Mouse (Mus musculus): ENCODE measurements at regions not wholly inside any gene's neighbourhood (a gene's known extent, or its start where the extent isn't known, plus 50 kb on each side); places are given as distances from the start of the nearest gene placed in this dataset.

DNA sequence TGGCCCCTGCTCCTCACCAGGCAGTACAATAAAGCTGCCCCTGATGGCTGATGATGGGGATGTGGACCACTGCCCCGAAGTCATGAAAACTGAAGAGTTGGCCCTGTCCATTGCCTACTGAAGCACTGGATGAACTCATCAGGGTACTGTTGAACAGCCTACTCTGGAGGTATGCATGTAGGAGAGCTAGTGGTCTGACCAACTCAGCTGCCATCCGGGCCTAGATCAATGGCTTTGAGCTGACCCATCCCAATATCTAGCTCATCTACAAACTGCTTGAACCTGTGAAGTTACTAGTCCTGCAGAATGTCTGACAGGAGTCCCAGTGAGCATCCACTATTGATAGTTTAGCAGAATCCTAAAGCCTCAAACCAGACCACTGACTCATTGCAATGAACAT lies 672.6 kb upstream of the Acvr2a start:
- no peaks in the 10 kb centered on the region for H3K9me3 ChIP-seq (ENCODE audit: low read length)
- no peak overlapping the region for H3K4me3 ChIP-seq (ENCODE audit: low read depth, low read length)
- H3K36me3 ChIP-seq (ENCODE audit: insufficient read depth, low read length), result no peaks in the 10 kb centered on the region
- no peaks in the 10 kb centered on the region for H3K4me1 ChIP-seq (ENCODE audit: insufficient read depth, low read depth, low read length)
- no peaks in the 10 kb centered on the region for H3K27me3 ChIP-seq (replicated peaks; ENCODE audit: insufficient read depth, low read length)
- no peak overlapping the region for H3K4me2 ChIP-seq (replicated peaks; ENCODE audit: low read depth, low read length)
- 95% methylated on average over 2 of the region's 2 CpGs for WGBS
- ATAC-seq (no peak), DNase-seq (ENCODE audit: low spot score) (no peak)
- TF ChIP-seq EP300 (IDR thresholded peaks at IDR 0.05) (no peak), CTCF (IDR thresholded peaks at IDR 0.05) (no peak)
- no peak overlapping the region for H3K9ac ChIP-seq (replicated peaks; ENCODE audit: low read depth)
- no peak overlapping the region for H3K27ac ChIP-seq (ENCODE audit: low read length)

DNA sequence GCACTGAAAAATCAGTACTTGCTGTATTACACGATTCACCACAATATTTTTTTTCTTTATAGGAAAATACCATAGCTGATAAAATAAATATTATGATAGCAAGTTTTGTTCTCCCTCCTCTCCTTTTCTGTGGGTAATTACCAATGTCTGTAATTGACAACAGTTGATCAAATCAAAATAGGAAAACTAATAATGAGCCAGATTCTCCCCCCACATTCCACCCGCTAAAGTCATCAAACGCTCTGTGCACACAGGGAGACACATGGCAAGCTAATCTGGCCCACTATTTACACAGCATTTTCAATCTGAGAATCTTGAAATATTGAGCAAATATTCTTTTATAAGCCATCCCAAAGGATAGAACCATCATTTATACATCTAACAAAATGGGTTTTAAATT lies 659.2 kb upstream of the Acvr2a start:
- WGBS, result 63% methylated on average over 3 of the region's 3 CpGs
- TF ChIP-seq EP300 (IDR thresholded peaks at IDR 0.05) (no peak), CTCF (IDR thresholded peaks at IDR 0.05) (no peak)
- no peaks in the 10 kb centered on the region for H3K4me1 ChIP-seq (ENCODE audit: insufficient read depth, low read depth, low read length)
- DNase-seq (ENCODE audit: low spot score), result no peak
- no peak overlapping the region for H3K4me3 ChIP-seq (ENCODE audit: low read depth, low read length)
- H3K27me3 ChIP-seq (replicated peaks; ENCODE audit: insufficient read depth, low read length), result no peaks in the 10 kb centered on the region
- no peak for ATAC-seq
- no peaks in the 10 kb centered on the region for H3K36me3 ChIP-seq (ENCODE audit: insufficient read depth, low read length)
- H3K4me2 ChIP-seq (replicated peaks; ENCODE audit: low read depth, low read length), result no peak overlapping the region
- no peak overlapping the region for H3K9ac ChIP-seq (replicated peaks; ENCODE audit: low read depth)
- H3K27ac ChIP-seq (ENCODE audit: low read length), result no peak overlapping the region
- H3K9me3 ChIP-seq (ENCODE audit: low read length), result no peaks in the 10 kb centered on the region

DNA sequence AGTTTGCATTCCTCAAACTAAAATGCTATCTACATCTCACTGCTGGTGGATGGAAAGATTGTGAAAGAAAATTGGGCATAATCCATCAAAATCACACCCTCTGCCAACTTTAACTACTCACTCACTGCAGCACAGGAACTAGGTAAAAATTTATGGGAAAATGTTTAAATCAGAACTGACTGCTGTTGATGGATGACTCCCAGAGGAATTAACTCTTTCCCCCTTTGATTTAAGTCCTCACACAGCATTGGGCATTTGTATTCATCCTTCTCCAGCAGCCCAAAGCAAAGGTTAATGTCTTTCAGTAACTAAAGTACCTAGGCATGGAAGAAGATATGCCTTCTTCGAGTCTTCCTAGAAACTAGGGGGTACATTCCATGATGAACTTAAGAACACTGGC lies 641.3 kb upstream of the Acvr2a start:
- no peak overlapping the region for H3K4me3 ChIP-seq (ENCODE audit: low read depth, low read length)
- H3K4me1 ChIP-seq (ENCODE audit: insufficient read depth, low read depth, low read length), result no peaks in the 10 kb centered on the region
- no peak for DNase-seq (ENCODE audit: low spot score)
- H3K9me3 ChIP-seq (ENCODE audit: low read length), result no peaks in the 10 kb centered on the region
- H3K27ac ChIP-seq (ENCODE audit: low read length), result no peak overlapping the region
- WGBS, result 51% methylated on average over 1 of the region's 1 CpGs
- H3K36me3 ChIP-seq (ENCODE audit: insufficient read depth, low read length), result no peaks in the 10 kb centered on the region
- ATAC-seq, result no peak
- H3K9ac ChIP-seq (replicated peaks; ENCODE audit: low read depth), result no peak overlapping the region
- H3K4me2 ChIP-seq (replicated peaks; ENCODE audit: low read depth, low read length), result no peak overlapping the region
- H3K27me3 ChIP-seq (replicated peaks; ENCODE audit: insufficient read depth, low read length), result no peaks in the 10 kb centered on the region
- TF ChIP-seq CTCF (IDR thresholded peaks at IDR 0.05) (no peak), EP300 (IDR thresholded peaks at IDR 0.05) (no peak)

DNA sequence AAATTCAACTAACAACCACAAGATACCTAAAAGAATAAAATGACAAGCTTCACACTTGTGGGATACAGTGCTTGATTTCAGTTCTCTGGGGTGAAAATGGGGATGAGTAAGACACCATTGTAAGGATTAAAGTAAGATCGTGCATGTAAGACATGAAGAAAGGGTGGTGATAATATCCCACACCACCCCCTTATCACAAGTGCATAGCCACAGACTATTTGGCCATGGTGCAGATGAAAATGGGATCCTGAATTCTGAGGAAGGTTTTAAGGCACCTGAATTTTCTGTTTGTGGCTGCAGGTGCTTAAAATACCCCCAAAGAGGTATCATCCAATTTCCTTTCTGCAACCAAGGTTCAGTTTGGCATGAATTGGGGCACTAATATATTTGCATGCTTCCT lies 627.7 kb upstream of the Acvr2a start:
- no peaks in the 10 kb centered on the region for H3K9me3 ChIP-seq (ENCODE audit: low read length)
- DNase-seq (ENCODE audit: low spot score) (no peak), ATAC-seq (no peak)
- no peak overlapping the region for H3K27ac ChIP-seq (ENCODE audit: low read length)
- no peak overlapping the region for H3K4me2 ChIP-seq (replicated peaks; ENCODE audit: low read depth, low read length)
- H3K36me3 ChIP-seq (ENCODE audit: insufficient read depth, low read length), result no peaks in the 10 kb centered on the region
- no peaks in the 10 kb centered on the region for H3K4me1 ChIP-seq (ENCODE audit: insufficient read depth, low read depth, low read length)
- 78% methylated on average over 1 of the region's 1 CpGs for WGBS
- TF ChIP-seq CTCF (IDR thresholded peaks at IDR 0.05) (no peak), EP300 (IDR thresholded peaks at IDR 0.05) (no peak)
- H3K9ac ChIP-seq (replicated peaks; ENCODE audit: low read depth), result no peak overlapping the region
- H3K4me3 ChIP-seq (ENCODE audit: low read depth, low read length), result no peak overlapping the region
- H3K27me3 ChIP-seq (replicated peaks; ENCODE audit: insufficient read depth, low read length), result no peaks in the 10 kb centered on the region

DNA sequence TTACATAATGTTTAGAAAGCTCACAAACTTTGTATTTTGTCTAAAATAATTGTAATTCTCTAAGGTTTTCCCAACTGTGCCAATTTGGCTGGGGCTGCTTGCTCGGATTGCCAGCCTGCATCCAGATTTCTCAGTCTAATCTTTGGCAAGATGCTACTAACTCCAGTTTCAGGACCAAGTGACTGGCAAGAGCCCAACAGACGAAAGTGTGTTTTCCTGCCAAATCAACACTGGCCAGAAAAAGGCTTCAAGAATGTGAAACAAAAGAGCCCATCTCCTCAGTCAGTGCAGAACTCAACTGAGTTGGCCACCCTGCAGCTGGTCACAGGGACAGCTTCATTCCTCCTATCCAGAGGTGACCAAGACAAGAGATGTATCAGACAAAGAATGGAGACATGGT lies 627.3 kb upstream of the Acvr2a start:
- 45% methylated on average over 2 of the region's 2 CpGs for WGBS
- Histone ChIP-seq H3K9ac (replicated peaks; ENCODE audit: low read depth) (no peak overlapping the region), H3K4me2 (replicated peaks; ENCODE audit: low read depth, low read length) (no peak overlapping the region), H3K27ac (ENCODE audit: low read length) (no peak overlapping the region), H3K9me3 (ENCODE audit: low read length) (no peaks in the 10 kb centered on the region), H3K36me3 (ENCODE audit: insufficient read depth, low read length) (no peaks in the 10 kb centered on the region), H3K4me1 (ENCODE audit: insufficient read depth, low read depth, low read length) (no peaks in the 10 kb centered on the region), H3K27me3 (replicated peaks; ENCODE audit: insufficient read depth, low read length) (no peaks in the 10 kb centered on the region), H3K4me3 (ENCODE audit: low read depth, low read length) (no peak overlapping the region)
- DNase-seq (ENCODE audit: low spot score) (no peak), ATAC-seq (no peak)
- TF ChIP-seq CTCF (IDR thresholded peaks at IDR 0.05) (no peak), EP300 (IDR thresholded peaks at IDR 0.05) (no peak)

DNA sequence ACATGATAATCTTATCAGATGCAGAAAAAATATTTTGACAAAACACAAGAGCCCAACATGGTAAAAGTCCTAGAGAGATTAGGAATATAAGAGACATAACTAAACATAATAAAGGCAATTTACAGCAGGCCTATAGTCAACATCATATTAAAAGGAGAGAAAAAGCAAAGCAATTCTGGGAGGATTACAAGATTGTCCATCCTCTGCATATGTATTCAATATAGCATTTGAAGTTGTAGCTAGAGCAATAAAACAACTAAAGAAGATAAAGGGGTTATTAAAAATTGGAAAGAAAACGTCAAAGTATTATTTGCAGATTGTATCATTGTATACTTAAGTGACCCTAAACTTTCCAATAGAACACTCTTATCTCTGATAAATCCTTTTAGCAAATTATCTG lies 602.1 kb upstream of the Acvr2a start:
- H3K9me3 ChIP-seq (ENCODE audit: low read length), result no peaks in the 10 kb centered on the region
- no peak overlapping the region for H3K4me3 ChIP-seq (ENCODE audit: low read depth, low read length)
- H3K4me2 ChIP-seq (replicated peaks; ENCODE audit: low read depth, low read length), result no peak overlapping the region
- H3K4me1 ChIP-seq (ENCODE audit: insufficient read depth, low read depth, low read length), result no peaks in the 10 kb centered on the region
- H3K27ac ChIP-seq (ENCODE audit: low read length), result no peak overlapping the region
- H3K9ac ChIP-seq (replicated peaks; ENCODE audit: low read depth), result no peak overlapping the region
- ATAC-seq (no peak), DNase-seq (ENCODE audit: low spot score) (no peak)
- no peaks in the 10 kb centered on the region for H3K36me3 ChIP-seq (ENCODE audit: insufficient read depth, low read length)
- TF ChIP-seq CTCF (IDR thresholded peaks at IDR 0.05) (no peak), EP300 (IDR thresholded peaks at IDR 0.05) (no peak)
- WGBS, result 44% methylated on average over 1 of the region's 1 CpGs
- H3K27me3 ChIP-seq (replicated peaks; ENCODE audit: insufficient read depth, low read length), result no peaks in the 10 kb centered on the region

DNA sequence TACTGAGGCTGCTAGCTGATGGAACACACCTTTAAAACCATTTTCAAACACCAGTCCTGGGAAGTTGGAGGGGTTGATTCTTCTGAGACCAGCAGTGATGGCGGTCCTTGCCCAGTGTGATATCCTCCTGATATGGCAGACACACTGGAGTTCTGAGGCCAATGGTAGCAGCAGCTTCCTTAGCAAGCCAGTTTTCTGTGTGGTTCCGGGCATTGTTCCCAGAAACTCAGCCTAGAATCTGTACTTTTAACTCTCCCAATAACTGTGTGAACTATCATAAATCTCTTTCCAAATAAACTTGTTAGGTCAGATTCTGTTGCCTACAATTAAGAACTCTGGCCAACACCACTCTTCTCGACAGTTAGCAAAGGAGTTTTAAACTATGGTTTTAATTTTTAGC lies 593.1 kb upstream of the Acvr2a start:
- no peak overlapping the region for H3K4me3 ChIP-seq (ENCODE audit: low read depth, low read length)
- H3K4me2 ChIP-seq (replicated peaks; ENCODE audit: low read depth, low read length), result no peak overlapping the region
- DNase-seq (ENCODE audit: low spot score) (no peak), ATAC-seq (no peak)
- H3K27ac ChIP-seq (ENCODE audit: low read length), result no peak overlapping the region
- no peaks in the 10 kb centered on the region for H3K36me3 ChIP-seq (ENCODE audit: insufficient read depth, low read length)
- no peaks in the 10 kb centered on the region for H3K27me3 ChIP-seq (replicated peaks; ENCODE audit: insufficient read depth, low read length)
- peaks cover 5% of the 10 kb centered on the region; the same call in 1 of the 2 replicates for H3K4me1 ChIP-seq (ENCODE audit: insufficient read depth, low read depth, low read length)
- no peaks in the 10 kb centered on the region for H3K9me3 ChIP-seq (ENCODE audit: low read length)
- TF ChIP-seq EP300 (IDR thresholded peaks at IDR 0.05) (no peak), CTCF (IDR thresholded peaks at IDR 0.05) (no peak)
- 69% methylated on average over 3 of the region's 3 CpGs for WGBS
- H3K9ac ChIP-seq (replicated peaks; ENCODE audit: low read depth), result no peak overlapping the region

Measured in lung, postnatal 0 days (tissue).